Mouse (Mus musculus) testis, adult 2 months (tissue): ENCODE measurements at regions not wholly inside any gene's neighbourhood (a gene's known extent, or its start where the extent isn't known, plus 50 kb on each side); places are given as distances from the start of the nearest gene placed in this dataset.

ENCODE experiments used
- H3K27ac ChIP-seq: fragments of 200-500 bp; 2 replicates; pipeline ENCODE4 v1.5.1; 2012; ENCODE audit warnings: low read depth, low read length; ENCODE audit not compliant: control insufficient read depth, insufficient read depth
- H3K27me3 ChIP-seq: fragments of 200-500 bp; 2 replicates; pipeline ENCODE4 v1.6.1; 2012; ENCODE audit warnings: mild to moderate bottlenecking, low read length, moderate library complexity; ENCODE audit not compliant: control insufficient read depth, insufficient read depth
- H3K36me3 ChIP-seq: fragments of 200-500 bp; 2 replicates; pipeline ENCODE4 v1.6.1; 2012; ENCODE audit warnings: mild to moderate bottlenecking, low read length; ENCODE audit not compliant: control insufficient read depth, insufficient read depth
- H3K4me1 ChIP-seq: fragments of 200-500 bp; 2 replicates; pipeline ENCODE4 v1.6.1; 2012; ENCODE audit warnings: low read length; ENCODE audit not compliant: control insufficient read depth, insufficient read depth
- H3K4me3 ChIP-seq: fragments of 200-500 bp; 2 replicates; pipeline ENCODE4 v1.5.1; 2012; ENCODE audit warnings: low read depth, mild to moderate bottlenecking, low read length, moderate library complexity, mixed read lengths; ENCODE audit not compliant: control insufficient read depth
- CTCF ChIP-seq: fragments of 200-500 bp; IDR thresholded peaks from 2 replicates; pipeline ENCODE4 v1.5.1; 2012; ENCODE audit warnings: low read depth, mild to moderate bottlenecking, inconsistent platforms, low read length, moderate library complexity; ENCODE audit not compliant: control insufficient read depth, insufficient read depth, insufficient replicate concordance
- POLR2A ChIP-seq: fragments of 200-500 bp; IDR thresholded peaks from 2 replicates; pipeline ENCODE4 v1.6.1; 2012; ENCODE audit warnings: low read depth, mild to moderate bottlenecking, inconsistent platforms, low read length, moderate library complexity; ENCODE audit not compliant: control insufficient read depth

- Histone ChIP-seq H3K4me3 (no peak overlapping the region), H3K27me3 (no peaks in the 10 kb centered on the region), H3K4me1 (peaks cover 5% of the 10 kb centered on the region)
Observed at GRCm38 (mm10) chr3:41180911-41181310, 98.1 kb upstream of the Pgrmc2 start.

GRCm38 (mm10) chr3:41179037-41179880 is 96.4 kb upstream of the Pgrmc2 start:
- no peaks in the 10 kb centered on the region for H3K27me3 ChIP-seq
- H3K36me3 ChIP-seq = no peaks in the 10 kb centered on the region
- H3K4me1 ChIP-seq = peaks cover 5% of the 10 kb centered on the region
- no peak overlapping the region for H3K27ac ChIP-seq
- TF ChIP-seq CTCF (no peak), POLR2A (no peak)
- H3K4me3 ChIP-seq = no peak overlapping the region

More at GRCm38 (mm10) chr3:41180911-41181310, 98.1 kb upstream of the Pgrmc2 start:
- TF ChIP-seq CTCF = no peak
- TF ChIP-seq POLR2A = no peak
- Histone ChIP-seq H3K36me3 (no peaks in the 10 kb centered on the region), H3K27ac (no peak overlapping the region)

GRCm38 (mm10) chr3:41177124-41177523 is 94.3 kb upstream of the Pgrmc2 start:
- no peaks in the 10 kb centered on the region for H3K27me3 ChIP-seq
- TF ChIP-seq POLR2A = no peak
- TF ChIP-seq CTCF = no peak
- H3K4me1 ChIP-seq = peaks cover 2% of the 10 kb centered on the region
- H3K36me3 ChIP-seq = no peaks in the 10 kb centered on the region
- no peak overlapping the region for H3K4me3 ChIP-seq
- H3K27ac ChIP-seq = no peak overlapping the region

- Histone ChIP-seq H3K27ac (no peak overlapping the region), H3K4me1 (no peaks in the 10 kb centered on the region), H3K27me3 (no peaks in the 10 kb centered on the region), H3K4me3 (no peak overlapping the region), H3K36me3 (no peaks in the 10 kb centered on the region)
- TF ChIP-seq POLR2A (no peak), CTCF (no peak)
Observed at GRCm38 (mm10) chr3:41175356-41175755, 92.5 kb upstream of the Pgrmc2 start.

- Histone ChIP-seq H3K4me3 (no peak overlapping the region), H3K27me3 (no peaks in the 10 kb centered on the region), H3K27ac (no peak overlapping the region), H3K36me3 (no peaks in the 10 kb centered on the region), H3K4me1 (no peaks in the 10 kb centered on the region)
- no peak for TF ChIP-seq CTCF
- no peak for TF ChIP-seq POLR2A
Observed at GRCm38 (mm10) chr3:41173561-41173960, 90.7 kb upstream of the Pgrmc2 start.

GRCm38 (mm10) chr3:41172306-41173215 is 89.7 kb upstream of the Pgrmc2 start:
- no peak overlapping the region for H3K4me3 ChIP-seq
- H3K27ac ChIP-seq = no peak overlapping the region
- no peaks in the 10 kb centered on the region for H3K27me3 ChIP-seq
- H3K4me1 ChIP-seq = no peaks in the 10 kb centered on the region
- TF ChIP-seq CTCF (no peak), POLR2A (no peak)
- H3K36me3 ChIP-seq = no peaks in the 10 kb centered on the region

GRCm38 (mm10) chr3:41171772-41172171 is 88.9 kb upstream of the Pgrmc2 start:
- Histone ChIP-seq H3K27me3 (no peaks in the 10 kb centered on the region), H3K4me3 (no peak overlapping the region), H3K27ac (no peak overlapping the region), H3K4me1 (no peaks in the 10 kb centered on the region), H3K36me3 (no peaks in the 10 kb centered on the region)
- TF ChIP-seq CTCF = no peak
- no peak for TF ChIP-seq POLR2A
